Mouse (Mus musculus) left cerebral cortex, postnatal 25 days (tissue): Measurements from ENCODE around the gene Aldh3a1. TPM values are rescaled to one million over a fixed set of nuclear protein-coding genes. Genes with fewer than 3 reads are reported as not detected.
"Not testable (repeated sequence)": the region's sequence is repeated elsewhere in the genome, so short reads cannot be mapped to it uniquely, and the experiment has no call there.

Source experiments
- DNase-seq, 2 experiments: peaks; one replicate each; pipeline ENCODE4 v3.0.0; 2022; ENCODE audit warnings: low spot score in 2 of 2, mixed read lengths in 1 of 2
- intact Hi-C: fragments of 180-260 bp; cut with DNase I; formaldehyde crosslinking; loops from one replicate; pipeline ENCODE4 v1.15.1; 2025
- total RNA-seq, 2 experiments: library from RNA; stranded (reverse); gene quantifications; 2 replicates each; pipeline ENCODE4 v1.2.3; 2021

Aldh3a1 gene
- total RNA-seq, 2 experiments from 2014 or later, result 1.9 to 2.1 TPM

DNA sequence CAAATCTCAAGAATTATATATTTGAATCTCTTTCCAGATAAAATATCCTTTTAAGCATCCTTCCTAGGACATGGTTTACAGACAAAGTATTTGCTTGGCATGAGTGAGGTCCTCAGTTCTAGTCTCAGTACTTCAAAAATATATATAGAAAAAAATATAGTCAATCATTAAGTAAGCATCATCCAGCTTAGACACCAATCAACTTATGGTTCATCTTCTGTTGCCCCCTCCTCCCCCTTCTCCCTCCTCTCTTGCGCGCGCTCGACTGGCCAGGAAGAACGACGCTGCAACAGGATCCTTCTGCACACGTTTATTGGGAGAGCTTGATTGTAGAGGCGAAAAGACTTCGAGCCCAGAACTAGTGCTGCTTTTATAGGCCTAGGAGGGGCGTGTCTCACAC, 15.2 kb upstream of the Aldh3a1 start:
- DNase-seq, result not testable (repeated sequence)
- intact Hi-C loops, result loop anchor here (2.0 to 10.0 kb wide), 4 partner anchors 40 to 523 kb away; no protein-coding TSS in a partner anchor

DNA sequence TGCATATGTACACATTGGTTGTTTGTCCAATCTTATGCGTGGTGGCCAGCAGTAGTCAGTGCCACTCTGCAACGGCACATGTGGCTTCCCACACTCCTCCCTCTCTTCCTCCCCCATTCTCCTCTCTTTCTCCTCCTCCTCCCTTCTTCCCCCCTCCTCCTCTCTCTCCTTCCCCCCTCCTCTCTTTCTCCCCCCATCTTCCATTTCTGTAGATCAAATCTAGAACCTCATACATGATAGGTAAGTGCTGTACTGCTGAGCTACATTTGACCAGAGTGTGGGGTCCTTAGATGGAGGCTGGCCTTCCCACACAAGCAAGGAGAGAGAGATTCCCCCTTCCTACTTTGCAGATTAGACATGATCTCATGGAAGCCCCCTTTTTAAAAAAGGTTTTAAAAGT, 14.6 kb upstream of the Aldh3a1 start:
- intact Hi-C loops, result loop anchor here (2.0 to 10.0 kb wide), 4 partner anchors 40 to 522 kb away; no protein-coding TSS in a partner anchor

DNA sequence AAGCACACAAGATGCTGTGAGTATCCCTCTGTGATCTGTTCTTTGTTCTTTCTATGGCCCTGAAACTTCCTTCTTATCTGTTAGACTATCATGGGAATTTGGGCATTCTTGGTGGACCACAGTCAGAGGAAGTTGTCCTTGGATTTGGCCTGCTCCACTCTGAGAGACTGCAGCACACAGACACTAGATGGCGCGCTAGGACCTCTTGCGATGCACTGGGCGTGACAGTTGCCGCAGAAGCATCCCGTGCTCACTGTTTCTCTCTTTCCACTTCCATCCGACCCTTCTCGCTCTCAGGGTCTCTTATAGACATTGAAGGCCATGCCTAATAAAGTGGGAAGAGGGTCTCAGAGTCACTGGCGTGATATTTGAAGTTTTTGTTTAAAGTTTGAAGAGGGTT, 13.9 kb upstream of the Aldh3a1 start:
- intact Hi-C loops, result loop anchor here (2.0 to 10.0 kb wide), 4 partner anchors 39 to 521 kb away; no protein-coding TSS in a partner anchor
- DNase-seq, result peak; percentile 82 to 84

More for the DNA sequence above, 14.6 kb upstream of the Aldh3a1 start:
- DNase-seq, result no peak

DNA sequence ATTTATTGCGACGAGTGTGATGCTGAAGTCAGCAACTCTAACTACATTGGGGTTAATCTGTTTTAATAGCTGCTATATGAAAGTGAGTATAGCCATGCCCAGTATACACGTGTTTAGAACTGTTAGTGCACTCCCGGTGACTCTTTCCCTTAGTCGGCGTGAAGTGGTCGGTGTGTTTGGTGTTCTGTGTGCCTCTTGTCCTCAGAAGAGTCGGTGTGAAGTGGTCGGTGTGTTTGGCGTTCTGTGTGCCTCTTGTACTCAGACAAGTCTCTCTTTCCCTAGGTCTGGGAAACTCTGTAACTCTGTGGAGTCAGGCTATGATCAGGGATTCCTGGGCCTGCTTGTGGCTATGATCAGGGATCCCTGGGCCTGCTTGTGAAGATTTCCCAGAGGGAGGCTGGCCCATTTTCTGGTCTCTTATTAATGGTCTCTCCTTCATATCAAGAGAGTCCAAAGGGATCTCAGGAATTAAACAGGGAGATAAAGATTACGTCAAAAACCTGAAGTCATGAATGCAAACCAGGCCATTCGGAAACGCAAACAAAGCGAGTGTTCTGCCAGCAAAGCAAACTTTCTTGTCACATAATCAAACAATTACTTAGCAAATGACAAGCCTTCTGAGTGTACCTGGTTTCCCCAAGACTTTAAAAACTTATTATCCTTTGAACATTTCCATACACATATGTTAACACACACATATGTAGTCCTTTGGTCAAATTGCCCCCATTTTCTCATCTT, 10.6 kb upstream of the Aldh3a1 start:
- intact Hi-C loops, result loop anchor here (10.0 kb wide), 1 partner anchor 518 kb away; no protein-coding TSS in a partner anchor
- DNase-seq, result no peak

DNA sequence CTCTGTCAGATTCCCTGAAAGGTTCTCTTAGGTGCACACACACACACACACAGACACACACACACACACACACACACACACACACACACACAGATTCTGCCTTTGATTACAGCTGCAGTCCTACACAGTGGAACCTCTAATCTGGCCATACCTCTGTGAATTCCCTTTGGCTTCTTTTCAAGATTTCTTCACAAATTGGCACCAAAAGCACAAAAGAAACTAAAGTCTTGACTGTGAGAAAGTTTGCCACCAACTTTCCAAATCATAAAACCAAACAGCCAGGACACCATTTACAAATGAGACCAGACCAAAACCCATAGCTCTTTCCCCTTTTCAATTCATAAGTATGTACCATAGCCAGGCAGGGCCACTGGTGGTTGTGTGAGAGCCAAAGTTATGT, 9.4 kb upstream of the Aldh3a1 start:
- intact Hi-C loops, result loop anchor here (10.0 kb wide), 1 partner anchor 517 kb away; no protein-coding TSS in a partner anchor
- no peak for DNase-seq

DNA sequence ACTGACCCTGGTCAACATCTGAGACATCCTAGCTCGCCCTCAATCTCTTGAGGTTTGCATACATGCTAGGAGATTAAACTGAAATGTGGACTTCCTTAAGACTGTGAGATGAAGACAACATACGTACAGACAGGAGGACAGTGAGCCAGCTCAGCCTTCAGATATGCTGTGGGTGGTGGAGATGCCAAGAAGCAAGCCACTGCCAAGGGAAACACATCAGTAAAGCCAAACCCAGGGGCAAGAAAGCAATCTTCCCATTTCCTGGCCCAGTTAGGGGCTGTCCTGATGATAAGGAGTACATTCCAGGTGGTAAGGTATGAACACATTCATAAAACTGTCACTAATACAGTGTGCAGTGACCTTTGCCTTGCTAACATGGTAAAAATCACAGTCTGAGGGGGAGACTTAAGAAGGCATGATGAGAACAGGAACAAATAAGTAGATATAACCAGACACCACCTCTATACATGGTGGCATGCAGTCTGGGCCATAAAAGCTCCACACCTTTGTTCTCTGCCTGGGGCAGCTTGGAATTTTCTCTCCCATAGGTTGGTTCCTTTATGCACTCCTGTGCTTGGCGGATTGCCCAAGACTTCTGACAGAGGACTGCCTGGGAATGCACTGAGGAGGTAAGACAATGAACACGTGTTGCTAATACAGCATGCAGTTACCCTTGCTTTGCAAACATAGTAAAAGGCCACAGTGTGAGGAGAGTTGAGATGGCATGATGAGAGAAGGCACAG, 7.5 kb upstream of the Aldh3a1 start:
- intact Hi-C loops, result loop anchor here (10.0 kb wide), 1 partner anchor 515 kb away; no protein-coding TSS in a partner anchor
- DNase-seq, result no peak

DNA sequence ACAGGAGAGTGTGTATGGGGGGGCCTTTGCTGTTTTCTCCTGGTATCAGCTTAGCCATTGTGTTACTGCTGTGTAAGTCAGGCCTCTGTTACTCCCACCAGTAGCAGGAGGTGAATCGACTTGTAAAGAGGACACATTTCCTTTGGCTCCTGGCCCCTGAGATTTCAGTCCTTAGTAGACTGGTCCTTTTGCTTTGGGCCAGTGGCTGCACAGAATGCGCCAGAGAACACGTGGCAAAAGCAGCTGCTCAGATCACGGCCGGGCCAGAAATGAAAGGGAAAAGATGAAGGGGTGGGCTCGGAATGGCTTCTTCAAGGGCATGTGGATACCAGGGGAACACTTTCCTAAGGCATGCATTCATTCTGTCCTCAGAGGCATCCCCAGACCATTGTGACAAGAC, 5.2 kb upstream of the Aldh3a1 start:
- DNase-seq, result no peak
- intact Hi-C loops, result no loop called here

DNA sequence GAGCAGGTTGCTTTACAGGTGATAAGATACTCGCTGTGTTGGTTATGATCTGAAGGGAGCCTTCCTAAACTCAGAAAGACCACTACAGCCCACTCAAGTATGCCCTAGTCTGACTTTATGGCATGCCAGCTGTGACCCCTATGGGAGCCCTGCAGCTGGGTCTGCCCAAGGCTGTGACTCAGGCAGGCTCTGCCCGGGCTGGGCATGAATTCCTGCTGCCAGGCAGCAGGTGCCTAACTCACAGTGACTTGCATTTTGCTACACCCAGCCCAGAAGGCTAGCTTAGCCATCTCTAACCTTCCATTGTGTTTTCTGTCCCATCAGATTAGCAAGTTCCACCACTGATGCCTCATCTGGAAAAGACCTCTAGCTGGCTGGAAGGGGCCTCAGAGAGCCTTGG, 4.5 kb upstream of the Aldh3a1 start:
- DNase-seq, result no peak
- intact Hi-C loops, result no loop called here

DNA sequence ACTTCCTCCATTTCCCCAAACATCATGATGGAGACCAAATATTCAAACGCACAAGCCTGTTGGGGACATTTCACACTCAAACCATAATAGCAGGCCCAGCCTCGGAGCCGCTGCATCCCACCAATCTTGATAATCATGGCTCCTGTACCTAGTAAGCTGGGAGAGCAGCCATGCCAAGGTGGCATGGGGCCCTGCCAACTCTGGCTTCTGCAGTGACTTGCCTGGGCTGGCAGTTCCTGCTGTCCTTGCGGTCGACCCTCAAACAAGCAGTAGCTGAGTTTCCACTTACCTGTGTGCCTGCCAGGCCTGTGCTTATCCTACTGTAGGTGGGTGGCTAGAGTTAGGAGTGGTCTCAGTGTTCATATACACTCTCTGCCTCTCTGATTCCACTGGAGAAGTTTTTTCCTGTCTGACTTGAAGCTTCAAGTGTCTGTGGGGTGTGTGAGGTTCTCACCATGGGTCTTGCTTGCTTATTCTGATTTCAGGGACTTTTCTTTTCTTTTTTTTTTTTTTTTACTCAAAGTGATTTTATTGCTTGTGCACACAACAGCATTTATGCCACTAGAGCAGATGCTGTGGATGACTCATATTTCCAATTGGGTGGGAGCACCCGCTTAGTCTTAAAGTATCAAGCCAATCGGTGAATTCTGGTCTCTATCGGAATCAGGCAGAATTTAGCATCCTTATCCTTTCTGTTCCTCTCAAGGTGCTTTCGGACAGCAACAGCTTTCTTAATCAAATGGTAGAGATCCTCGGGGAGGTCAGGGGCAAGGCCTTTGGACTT, 2.0 kb upstream of the Aldh3a1 start:
- peak; percentile 29 to 66 for DNase-seq
- intact Hi-C loops, result no loop called here

DNA sequence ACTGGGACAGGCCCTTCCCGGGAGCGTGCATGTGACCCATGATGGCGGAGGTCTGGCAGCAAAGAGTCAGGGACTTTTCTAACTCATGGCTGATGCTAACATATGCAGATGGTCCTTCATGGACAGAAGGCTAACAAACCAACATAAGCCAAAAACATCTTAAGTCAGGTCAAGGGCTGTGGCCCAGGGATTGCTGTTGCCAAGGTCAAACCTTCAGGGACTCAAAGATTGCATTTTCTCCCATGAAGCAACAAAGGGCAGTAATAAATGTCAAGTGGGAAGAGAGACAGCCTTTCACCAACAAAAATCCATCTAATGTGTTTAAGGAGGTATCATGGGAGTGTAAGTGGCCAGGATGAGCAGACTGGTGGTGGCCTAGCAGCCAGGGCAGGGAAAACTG, 1.2 kb upstream of the Aldh3a1 start:
- intact Hi-C loops, result no loop called here
- DNase-seq, result no peak

DNA sequence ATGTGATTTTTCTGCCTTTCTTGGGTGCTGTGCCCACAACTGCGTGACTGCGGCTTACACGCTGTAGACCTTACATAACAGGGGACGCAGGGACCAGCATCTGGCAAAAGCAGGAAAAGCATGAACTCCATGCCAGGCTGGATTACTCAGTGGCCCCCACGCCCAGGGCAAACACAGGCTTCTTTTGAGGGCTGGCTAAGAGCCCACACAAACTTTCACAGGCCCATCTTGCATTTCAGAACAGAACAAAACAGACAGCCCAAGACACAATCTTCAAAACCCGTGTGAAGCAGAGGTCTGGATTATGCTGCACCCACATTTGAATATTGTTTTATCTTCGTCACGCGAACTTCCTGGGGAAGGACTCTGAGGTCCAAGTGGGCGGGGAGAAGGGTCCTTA, 979 bp downstream of the Aldh3a1 start:
- no peak for DNase-seq
- intact Hi-C loops, result loop anchor here (1.0 kb wide), 1 partner anchor 13 kb away; no protein-coding TSS in a partner anchor

DNA sequence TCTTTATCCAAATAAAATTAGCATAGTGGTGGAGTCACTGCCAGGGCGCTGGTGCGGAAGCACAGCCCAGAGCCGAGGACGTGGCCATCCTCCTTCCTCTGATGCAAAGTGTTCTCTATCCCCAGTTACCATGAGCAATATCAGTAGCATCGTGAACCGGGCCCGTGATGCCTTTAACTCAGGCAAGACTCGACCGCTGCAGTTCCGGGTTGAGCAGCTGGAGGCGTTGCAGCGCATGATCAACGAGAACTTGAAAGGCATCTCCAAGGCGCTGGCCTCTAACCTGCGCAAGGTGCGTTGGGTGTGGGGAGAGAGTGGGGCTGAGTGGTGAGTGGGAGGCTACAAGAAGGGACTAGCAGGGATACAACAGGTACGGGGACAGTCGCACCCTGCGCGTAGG, 4.8 kb downstream of the Aldh3a1 start:
- intact Hi-C loops, result no loop called here
- no peak for DNase-seq

DNA sequence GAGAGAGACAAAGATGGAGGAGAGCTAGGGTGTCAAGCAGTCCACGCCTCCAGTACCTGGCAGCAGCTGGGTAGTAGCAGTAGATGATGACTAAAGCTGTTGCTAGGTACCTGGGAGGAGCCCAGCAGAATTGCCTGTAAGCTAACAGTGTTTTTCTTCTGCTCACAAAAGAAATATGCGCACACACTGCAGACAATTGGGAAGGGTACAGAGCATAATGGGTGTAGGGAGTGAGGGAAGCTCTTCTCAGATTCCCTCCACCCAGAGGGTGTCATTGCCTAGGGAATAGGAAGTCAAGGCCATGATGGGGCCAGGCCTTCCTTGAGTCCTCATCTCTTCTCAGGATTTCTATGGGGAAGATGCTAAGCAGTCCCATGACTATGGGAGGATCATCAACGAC, 8.6 kb downstream of the Aldh3a1 start:
- no peak for DNase-seq
- intact Hi-C loops, result no loop called here

DNA sequence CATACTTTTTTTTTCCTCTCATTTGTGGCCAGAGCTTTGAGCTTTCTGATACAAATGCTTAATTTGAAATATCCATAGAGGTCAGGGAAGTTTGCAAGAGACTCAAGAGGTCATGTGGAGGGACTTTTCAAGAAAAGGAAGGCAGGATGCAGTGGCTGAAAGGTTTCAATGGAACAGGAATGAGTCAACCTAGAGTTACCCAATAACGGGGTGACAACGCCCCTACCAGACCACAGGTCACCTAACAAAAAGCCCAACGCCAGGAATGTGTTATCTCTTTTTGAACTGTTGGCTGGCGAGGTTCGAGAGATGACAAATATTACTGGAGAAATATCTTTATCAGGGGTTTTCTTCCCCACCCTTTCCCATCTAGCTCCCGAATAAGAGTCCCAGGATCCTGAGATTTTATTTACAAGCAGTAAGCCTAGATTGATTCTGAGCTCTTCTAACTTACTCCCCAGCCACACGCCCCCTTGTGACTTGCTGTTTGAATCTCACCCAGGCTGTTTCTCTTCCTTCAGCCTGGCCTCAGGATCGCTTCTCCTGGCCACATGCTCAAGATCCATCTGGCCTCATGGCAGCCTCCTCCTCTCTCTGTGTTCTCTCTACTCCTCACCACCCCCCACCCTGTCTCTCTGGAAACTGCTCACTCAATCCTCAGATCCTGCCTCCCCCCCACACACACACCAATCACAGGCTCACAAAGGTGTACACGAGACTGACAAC, 13.0 kb downstream of the Aldh3a1 start:
- peak in 1 of 2 experiments; percentile 57 for DNase-seq
- intact Hi-C loops, result no loop called here

DNA sequence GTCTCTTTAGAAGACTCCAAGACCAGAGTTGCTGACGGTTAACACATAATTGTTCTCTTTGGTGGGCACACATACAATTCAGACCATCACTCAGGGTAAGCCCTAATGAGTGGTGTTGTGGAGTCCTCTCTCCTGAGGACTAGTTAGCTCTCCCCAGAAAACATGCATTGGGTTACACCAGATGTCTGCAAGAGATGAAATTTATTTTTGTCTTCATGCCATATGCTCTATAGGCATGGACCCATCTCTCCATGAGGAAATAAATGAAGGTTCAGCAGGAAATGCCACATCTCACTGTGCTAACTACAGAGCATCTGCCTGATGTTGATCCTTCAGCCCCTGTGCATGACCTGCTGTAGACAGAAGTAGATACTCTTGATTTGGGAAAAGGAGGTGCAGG, 14.7 kb downstream of the Aldh3a1 start:
- intact Hi-C loops, result no loop called here

DNA sequence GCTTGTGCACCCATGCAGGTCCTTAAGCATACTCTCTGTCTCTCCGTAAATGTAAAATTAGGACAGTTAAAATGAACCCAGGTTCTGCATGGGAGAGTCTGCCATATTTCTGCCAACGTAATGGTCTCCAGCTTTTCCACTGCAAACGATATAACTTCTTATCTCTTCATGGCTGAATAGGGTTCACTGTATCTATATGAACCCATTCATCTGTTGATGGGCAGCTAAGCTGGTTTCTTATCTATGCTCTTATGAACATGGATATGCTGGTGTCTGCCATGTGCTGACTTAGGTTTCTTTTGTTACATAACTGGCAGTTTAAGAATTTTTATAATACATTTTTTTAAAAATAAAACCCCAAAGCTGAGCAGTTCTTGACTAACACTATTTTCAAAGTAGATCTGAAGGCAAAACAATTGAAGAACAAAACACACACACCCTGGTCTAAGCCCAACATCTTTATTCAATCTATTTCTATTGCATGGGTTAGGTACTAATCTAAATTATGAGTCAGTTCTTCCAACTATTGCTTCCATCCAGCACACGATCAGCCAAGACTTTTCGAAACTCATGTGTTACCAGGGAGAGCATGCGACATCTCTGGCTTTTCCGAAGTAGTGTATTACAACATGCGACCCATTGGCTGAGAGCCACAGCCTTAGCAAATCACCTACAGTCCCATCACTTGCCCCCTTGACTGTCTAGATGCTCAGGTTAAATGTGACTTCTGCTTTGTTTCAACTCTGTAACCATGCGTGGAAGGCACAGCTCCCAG, 15.8 kb downstream of the Aldh3a1 start:
- intact Hi-C loops, result no loop called here
- no peak for DNase-seq

More for the DNA sequence above, 14.7 kb downstream of the Aldh3a1 start:
- peak in 1 of 2 experiments; percentile 66 for DNase-seq

DNA sequence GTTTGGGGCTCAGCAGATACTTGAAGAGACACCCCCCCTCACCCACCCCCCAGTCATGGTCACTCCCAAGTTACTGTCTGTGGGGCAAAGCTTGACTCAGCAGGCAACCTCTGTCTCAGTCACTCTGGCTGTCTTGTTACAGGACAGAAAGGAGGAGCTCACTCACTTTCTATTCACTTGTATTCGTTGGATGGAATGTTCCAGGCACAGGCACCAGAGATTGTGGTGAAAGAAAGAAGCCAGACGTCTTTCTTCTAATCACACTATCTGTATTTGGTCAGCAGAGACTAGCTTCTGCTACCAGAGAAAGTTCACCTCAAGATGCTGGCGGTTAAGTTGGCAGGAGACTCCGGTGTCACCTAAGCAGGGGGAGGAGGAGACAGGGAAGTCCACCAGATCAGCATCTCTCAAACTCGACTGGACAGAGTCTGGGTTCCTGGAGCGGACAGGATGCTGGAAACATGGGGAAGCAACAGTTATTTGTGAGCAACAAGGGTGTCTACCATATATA, 17.0 kb downstream of the Aldh3a1 start:
- intact Hi-C loops, result no loop called here
- DNase-seq, result no peak

DNA sequence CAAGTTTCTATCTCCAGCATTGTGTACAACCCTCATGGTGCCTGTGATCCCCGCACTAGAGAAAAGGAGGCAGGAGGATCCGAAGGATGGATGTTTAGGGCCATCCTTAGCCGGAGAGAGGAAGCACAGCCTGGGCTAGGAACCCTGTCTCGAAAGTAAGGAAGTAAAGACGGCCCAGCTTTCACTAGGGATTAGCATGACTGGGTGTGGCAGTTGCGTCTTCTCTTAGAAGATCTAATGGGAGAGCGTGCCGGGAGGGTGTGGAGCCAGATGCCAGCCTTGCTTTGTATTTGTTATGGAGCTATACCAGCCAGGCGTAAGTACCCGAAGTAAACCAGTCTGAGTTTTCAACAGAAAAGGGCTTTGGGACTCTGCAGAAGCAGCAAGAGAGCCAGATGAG, 17.6 kb downstream of the Aldh3a1 start:
- no peak for DNase-seq
- intact Hi-C loops, result no loop called here
